Mouse (Mus musculus) Patski (cell line): Measurements from ENCODE around the gene Snurf. TPM values are rescaled to one million over a fixed set of nuclear protein-coding genes. Genes with fewer than 3 reads are reported as not detected.

Experiments
- ATAC-seq: fragments of 100-300 bp; one replicate; pipeline ENCODE4 v1.8.0; 2021
- CTCF ChIA-PET: fragments of 350-600 bp; sonication (Branson Sonifier 250); formaldehyde crosslinking; loops from one replicate; lab custom pipeline; 2022; ENCODE audit warnings: inconsistent platforms; lab: Charles Lee
- POLR2A ChIA-PET: fragments of 350-600 bp; sonication (Branson Sonifier 250); formaldehyde crosslinking; loops from one replicate; lab custom pipeline; 2022; ENCODE audit warnings: antibody characterized with exemption, inconsistent platforms; lab: Charles Lee
- DNase-seq: peaks from one replicate; pipeline ENCODE4 v3.0.0-alpha.2; 2011; ENCODE audit warnings: low read depth, low spot score
- H3K27me3 ChIP-seq: fragments of 371-371 bp; one replicate; pipeline ENCODE4 v1.5.1; 2021
- CTCF ChIP-seq: fragments of 100-300 bp; IDR thresholded peaks from one replicate; pipeline ENCODE4 v1.5.1; 2021
- in situ Hi-C: fragments of 300-500 bp; cut with MboI; formaldehyde crosslinking; loops from 3 replicates; pipeline ENCODE4 v1.11.1; 2018; ENCODE audit warnings: low pct_unique_long_range_greater_than_20kb, mixed read lengths
- polyA plus RNA-seq: library from polyadenylated mRNA; unstranded; gene quantifications from one replicate; pipeline ENCODE4 v1.2.3, GENCODE M21; 2021

Snurf gene
- polyA plus RNA-seq, result 93.7 TPM

GRCm38 (mm10) chr7:60004606-60005330 lies at the start of gene Snurf, which contains the start of gene Gm38393:
TSS of gene Snurf (minus strand) at chr7:60005049.
TSS of gene Gm38393 (minus strand) at chr7:60005064.
- no peaks in the 10 kb centered on the region for H3K27me3 ChIP-seq
- DNase-seq (no peak), ATAC-seq (peak; percentile 73)
- no peak for TF ChIP-seq CTCF
- ChIA-PET POLR2A (interaction anchor here (0.6 kb wide), 1 partner anchor 44 kb away, joined by 3 read pairs; no protein-coding TSS in a partner anchor), CTCF (interaction anchor here (1.2 kb wide), 1 partner anchor 14 kb away, joined by 4 read pairs; no protein-coding TSS in a partner anchor)
- in situ Hi-C loops, result no loop called here

- no peak for ATAC-seq
- in situ Hi-C loops, result no loop called here
- TF ChIP-seq CTCF, result no peak
- POLR2A ChIA-PET, result no interaction called here
- no peak for DNase-seq
- no peaks in the 10 kb centered on the region for H3K27me3 ChIP-seq
- CTCF ChIA-PET, result no interaction called here
These were observed 42.8 kb upstream of the Snurf start for GRCm38 (mm10) chr7:60047481-60048201.

- no peaks in the 10 kb centered on the region for H3K27me3 ChIP-seq
- in situ Hi-C loops, result no loop called here
- ATAC-seq (no peak), DNase-seq (no peak)
- no peak for TF ChIP-seq CTCF
- CTCF ChIA-PET, result no interaction called here
- POLR2A ChIA-PET, result no interaction called here
These were observed 8.3 kb upstream of the Snurf start for GRCm38 (mm10) chr7:60013186-60013585.

GRCm38 (mm10) chr7:60007727-60008360 lies 3.0 kb upstream of the Snurf start:
- ATAC-seq, result no peak
- ChIA-PET POLR2A (no interaction called here), CTCF (interaction anchor here (0.6 to 1.6 kb wide), 3 partner anchors 18 to 1986 kb away, joined by 3 to 5 read pairs (median 3); no protein-coding TSS in a partner anchor)
- DNase-seq, result no peak
- in situ Hi-C loops, result no loop called here
- no peak for TF ChIP-seq CTCF
- no peaks in the 10 kb centered on the region for H3K27me3 ChIP-seq

GRCm38 (mm10) chr7:60006262-60006661 lies 1.4 kb upstream of the Snurf start:
- DNase-seq, result no peak
- no peaks in the 10 kb centered on the region for H3K27me3 ChIP-seq
- no peak for TF ChIP-seq CTCF
- ChIA-PET POLR2A (no interaction called here), CTCF (no interaction called here)
- no peak for ATAC-seq
- in situ Hi-C loops, result no loop called here

- peak; percentile 69 for ATAC-seq
- CTCF ChIA-PET, result interaction anchor here (1.2 kb wide), 1 partner anchor 13 kb away, joined by 4 read pairs; no protein-coding TSS in a partner anchor
- no peak for TF ChIP-seq CTCF
- H3K27me3 ChIP-seq, result no peaks in the 10 kb centered on the region
- no peak for DNase-seq
- POLR2A ChIA-PET, result interaction anchor here (0.6 kb wide), 1 partner anchor 44 kb away, joined by 3 read pairs; no protein-coding TSS in a partner anchor
- in situ Hi-C loops, result no loop called here
These were observed 786 bp downstream of the Snurf start for GRCm38 (mm10) chr7:60003921-60004605.

- H3K27me3 ChIP-seq, result no peaks in the 10 kb centered on the region
- POLR2A ChIA-PET, result no interaction called here
- in situ Hi-C loops, result no loop called here
- CTCF ChIA-PET, result interaction anchor here (1.2 kb wide), 1 partner anchor 13 kb away, joined by 4 read pairs; no protein-coding TSS in a partner anchor
- no peak for ATAC-seq
- no peak for DNase-seq
- TF ChIP-seq CTCF, result no peak
These were observed 1.6 kb downstream of the Snurf start for GRCm38 (mm10) chr7:60003006-60003865.

GRCm38 (mm10) chr7:59978646-59979045 lies 26.2 kb downstream of the Snurf start:
- CTCF ChIA-PET, result no interaction called here
- no peaks in the 10 kb centered on the region for H3K27me3 ChIP-seq
- POLR2A ChIA-PET, result no interaction called here
- in situ Hi-C loops, result no loop called here
- no peak for TF ChIP-seq CTCF
- DNase-seq (no peak), ATAC-seq (no peak)

Other genes with a start within 250 kb of the Snurf start
- 4.0 TPM for gene Gm38393, start within 50 bp of the Snurf start, polyA plus RNA-seq
- gene Snrpn, start 135.2 kb upstream of the Snurf start, polyA plus RNA-seq, result 40.1 TPM